Mouse (Mus musculus) heart, postnatal 10 days (tissue): ENCODE results near the gene Hamp. TPM values are rescaled to one million over a fixed set of nuclear protein-coding genes. Genes with fewer than 3 reads are reported as not detected.

Source experiments
- DNase-seq, 2 experiments: peaks; one replicate each; pipeline ENCODE4 v3.0.0; 2021
- intact Hi-C: fragments of 180-260 bp; cut with DNase I; formaldehyde crosslinking; loops from one replicate; pipeline ENCODE4 v1.15.1; 2025
- total RNA-seq, 2 experiments: library from RNA; stranded (reverse); gene quantifications; 2 replicates each; pipeline ENCODE4 v1.2.3; 2021

Hamp gene
- total RNA-seq = 1 to 10 TPM; 5.2 to 6.6 TPM

DNA sequence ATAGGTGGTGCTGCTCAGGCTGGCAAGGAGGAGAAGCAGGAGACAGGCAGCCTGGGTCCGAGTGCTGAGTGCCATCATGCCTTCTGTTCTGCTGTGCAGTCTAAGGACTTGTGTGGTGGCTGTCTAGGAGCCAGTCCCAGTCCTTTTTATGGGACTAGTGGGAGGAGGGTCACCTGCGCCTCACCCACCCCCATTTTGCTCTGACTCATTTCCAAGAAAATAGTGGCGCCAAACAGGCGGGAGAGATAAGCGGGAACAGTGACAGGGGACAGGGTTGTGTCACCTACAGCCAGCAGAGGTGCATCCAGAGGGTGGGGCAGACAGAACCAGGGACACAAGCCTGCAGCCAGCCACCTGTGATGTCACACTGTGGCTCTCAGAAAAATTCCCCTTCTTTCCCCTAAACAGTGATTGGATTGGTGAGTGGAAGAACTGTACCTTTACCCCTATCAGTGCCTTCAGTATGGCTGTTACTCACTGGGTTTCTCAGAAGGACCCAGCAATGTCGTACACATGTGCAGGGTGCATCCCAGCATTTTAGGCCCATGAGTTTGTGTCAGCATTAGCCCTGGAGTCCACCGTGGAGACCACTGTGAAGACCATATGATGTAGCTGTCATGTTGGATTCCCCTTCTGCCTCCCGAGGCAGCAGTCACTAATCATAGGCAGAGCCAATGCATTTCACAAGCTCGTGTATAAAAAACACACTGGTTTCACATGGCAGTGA, at the start of gene Hamp:
Hamp (minus strand) TSS at position 124 of the 727 bp plus-strand sequence.
- intact Hi-C loops = no loop called here
- DNase-seq = no peak

- intact Hi-C loops = no loop called here
- DNase-seq = no peak
These were observed 48.3 kb upstream of the Hamp start for GRCm38 (mm10) chr7:30992148-30992547.

DNA sequence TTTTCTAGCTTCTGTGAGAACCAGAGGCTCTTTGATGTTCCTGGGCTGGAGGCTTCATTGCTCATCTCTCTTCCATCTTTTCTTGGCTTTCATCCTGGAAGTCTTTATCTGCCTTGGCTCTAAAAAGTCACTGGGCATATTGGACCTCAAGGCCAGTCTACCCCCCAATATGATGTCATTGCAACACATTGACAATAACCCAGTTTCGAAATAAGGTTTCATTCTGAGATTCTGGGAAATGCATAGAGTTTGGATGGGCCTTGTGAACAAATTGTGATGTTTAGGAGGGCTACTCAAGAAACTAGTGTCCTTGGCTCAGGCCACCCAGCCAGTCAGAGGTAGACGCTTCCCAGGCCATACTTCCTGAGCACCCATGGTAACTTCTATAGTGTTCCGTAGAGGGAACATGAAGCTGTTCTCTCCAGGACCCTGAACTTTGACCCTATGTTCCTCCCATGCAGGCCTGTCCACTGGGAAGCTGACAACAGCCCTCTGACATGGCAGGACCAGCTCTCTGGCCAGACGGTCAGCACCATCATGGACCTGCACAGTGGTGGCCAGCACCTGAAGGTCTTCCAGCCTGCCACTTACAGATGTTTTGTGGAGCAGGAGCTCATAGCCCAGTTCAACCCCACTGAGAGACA, 44.8 kb upstream of the Hamp start:
- no peak for DNase-seq
- intact Hi-C loops = no loop called here

GRCm38 (mm10) chr7:30985357-30985756, 41.5 kb upstream of the Hamp start:
- DNase-seq = no peak
- intact Hi-C loops = no loop called here

- DNase-seq = no peak
These were observed 37.9 kb upstream of the Hamp start for GRCm38 (mm10) chr7:30981703-30982102.

GRCm38 (mm10) chr7:30973501-30974289, 29.9 kb upstream of the Hamp start, which contains the start of gene Fam187b:
Gene Fam187b (plus strand): TSS chr7:30973790.
- DNase-seq = peak; percentile 91 to 94
- intact Hi-C loops = loop anchor here (1.0 kb wide), 1 partner anchor 100 kb away; no protein-coding TSS in a partner anchor

More at GRCm38 (mm10) chr7:30981703-30982102, 37.9 kb upstream of the Hamp start:
- intact Hi-C loops = no loop called here

- intact Hi-C loops = loop anchor here (1.0 kb wide), 1 partner anchor 100 kb away; no protein-coding TSS in a partner anchor
- DNase-seq = no peak
These were observed 29.3 kb upstream of the Hamp start, which contains the start of gene Lsr for GRCm38 (mm10) chr7:30973251-30973500. Gene Lsr (minus strand): TSS chr7:30973464.

DNA sequence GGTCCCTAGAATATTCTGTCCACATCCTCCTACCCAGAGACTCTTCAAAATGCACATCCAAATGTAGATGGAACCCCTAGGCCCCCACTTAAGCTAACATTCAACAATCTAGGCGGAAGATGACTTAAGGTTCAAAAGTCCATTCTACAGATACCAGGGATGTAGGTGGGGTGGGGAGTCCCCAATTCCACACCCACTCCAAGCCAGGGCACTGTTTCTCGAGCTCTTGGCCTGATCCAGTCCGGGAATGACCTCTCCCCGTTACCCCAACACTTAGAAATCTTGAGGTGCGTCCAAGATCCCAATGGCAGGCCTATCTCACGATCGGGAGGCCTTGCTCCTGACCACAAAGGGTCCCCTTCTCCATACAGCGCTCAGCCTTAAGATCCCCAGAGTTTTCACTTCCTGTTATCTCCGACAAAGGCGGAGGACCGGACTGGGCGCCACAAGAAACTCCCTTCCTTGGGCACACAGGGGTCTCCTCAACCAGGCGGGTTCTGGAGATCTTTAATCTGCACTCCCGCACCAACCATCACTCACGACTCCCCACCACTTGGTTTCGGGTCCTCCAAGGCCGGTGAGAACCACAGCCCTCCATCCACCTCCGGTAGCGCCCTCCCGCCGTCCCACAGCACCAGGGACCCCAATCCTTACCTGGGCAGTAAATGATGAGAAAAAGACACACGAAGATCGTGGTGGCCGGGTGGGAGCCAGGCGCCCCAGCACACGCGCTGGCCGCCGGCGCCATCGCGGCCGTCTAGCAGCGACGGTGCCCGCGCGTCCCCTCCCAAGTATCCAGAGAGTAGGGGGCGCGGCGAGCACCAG, 28.8 kb upstream of the Hamp start:
- DNase-seq = no peak
- intact Hi-C loops = loop anchor here (1.0 kb wide), 1 partner anchor 99 kb away; no protein-coding TSS in a partner anchor

DNA sequence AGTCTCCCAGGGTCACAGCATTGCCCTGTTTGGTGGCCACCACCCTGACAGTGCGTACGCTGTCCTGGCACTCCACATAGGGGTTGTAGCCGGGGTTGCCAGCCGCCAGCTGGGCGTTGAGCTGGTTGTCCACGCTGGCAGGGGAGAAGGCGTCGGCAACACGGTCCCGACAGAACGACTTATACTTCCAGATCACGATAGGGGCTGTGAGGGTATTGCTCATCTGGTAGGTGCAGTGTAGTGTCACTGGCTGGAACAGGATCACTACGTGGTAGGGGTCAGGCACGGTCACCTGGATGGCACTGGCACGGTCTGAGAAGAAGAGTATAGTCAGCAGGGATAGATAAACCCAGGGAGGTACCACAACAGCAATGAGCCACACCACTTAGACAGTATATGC, 28.1 kb upstream of the Hamp start:
- DNase-seq = no peak
- intact Hi-C loops = no loop called here

DNA sequence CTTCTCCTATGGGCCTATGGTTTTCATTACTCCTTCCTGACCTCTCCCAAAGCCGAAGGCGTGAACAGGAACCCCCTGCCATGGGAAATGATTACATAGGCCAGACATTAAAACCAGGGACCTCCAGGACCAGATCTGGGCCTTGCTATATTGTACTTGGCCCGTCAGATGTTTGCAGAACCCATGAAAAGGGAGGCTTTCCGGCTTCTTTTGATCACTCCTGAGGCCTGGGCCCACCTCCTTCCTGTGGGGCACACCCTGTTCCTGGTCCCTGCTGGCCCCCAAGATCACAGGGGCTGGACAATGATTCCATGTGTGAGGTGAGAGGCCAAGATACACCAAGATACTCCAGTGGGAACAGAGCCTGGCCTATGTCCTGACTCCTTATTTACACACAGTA, 25.3 kb upstream of the Hamp start:
- no peak for DNase-seq
- intact Hi-C loops = loop anchor here (10.0 kb wide), 1 partner anchor 374 kb away; the partner anchor contains the start of gene Zbtb32

DNA sequence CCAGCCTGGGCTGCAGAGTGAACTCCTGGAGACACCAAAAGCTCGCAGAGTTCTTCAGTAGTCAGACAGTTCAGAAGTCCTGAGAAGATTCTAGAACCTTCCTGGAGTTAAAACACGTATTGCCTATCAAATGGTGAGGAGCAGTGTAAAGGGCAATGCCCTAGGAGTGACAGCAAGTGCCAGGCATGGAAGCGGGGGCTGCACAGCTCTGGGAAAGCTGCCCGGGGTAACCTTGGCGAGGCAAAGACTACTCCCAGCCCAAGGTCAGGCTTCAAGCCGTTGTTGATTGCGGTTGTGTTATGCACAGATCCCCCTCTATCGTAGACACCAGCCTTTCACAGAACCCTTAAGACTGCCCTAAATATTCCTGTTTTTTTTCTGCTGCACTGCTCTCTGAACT, 24.8 kb upstream of the Hamp start:
- intact Hi-C loops = loop anchor here (10.0 kb wide), 1 partner anchor 374 kb away; the partner anchor contains the start of gene Zbtb32
- no peak for DNase-seq

DNA sequence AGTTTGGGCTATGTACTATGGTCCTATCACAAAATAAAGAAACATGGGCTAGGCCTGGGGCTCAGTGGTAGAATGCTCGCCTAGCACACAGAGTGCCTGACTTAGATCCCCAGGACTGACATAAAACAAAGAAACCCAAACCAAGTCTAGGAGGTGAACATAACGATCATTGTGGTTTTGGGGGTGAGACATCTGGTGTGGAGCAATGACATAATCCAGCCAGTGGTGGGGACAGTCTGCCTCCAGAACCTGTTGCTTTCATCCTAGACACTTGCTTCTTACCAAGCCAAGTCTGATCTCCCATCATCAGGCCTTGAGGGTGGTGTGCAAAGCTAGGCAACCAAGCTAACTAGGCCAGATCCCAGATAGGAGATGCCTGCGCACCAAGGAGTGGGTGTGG, 22.8 kb upstream of the Hamp start:
- intact Hi-C loops = loop anchor here (10.0 kb wide), 1 partner anchor 372 kb away; the partner anchor contains the start of gene Zbtb32
- DNase-seq = no peak

- intact Hi-C loops = loop anchor here (10.0 kb wide), 1 partner anchor 371 kb away; the partner anchor contains the start of gene Zbtb32
These were observed 21.8 kb upstream of the Hamp start for GRCm38 (mm10) chr7:30965677-30966076.

GRCm38 (mm10) chr7:30964366-30964765, 20.5 kb upstream of the Hamp start:
- intact Hi-C loops = loop anchor here (10.0 kb wide), 1 partner anchor 370 kb away; the partner anchor contains the start of gene Zbtb32
- DNase-seq = no peak

More at GRCm38 (mm10) chr7:30965677-30966076, 21.8 kb upstream of the Hamp start:
- DNase-seq = no peak

DNA sequence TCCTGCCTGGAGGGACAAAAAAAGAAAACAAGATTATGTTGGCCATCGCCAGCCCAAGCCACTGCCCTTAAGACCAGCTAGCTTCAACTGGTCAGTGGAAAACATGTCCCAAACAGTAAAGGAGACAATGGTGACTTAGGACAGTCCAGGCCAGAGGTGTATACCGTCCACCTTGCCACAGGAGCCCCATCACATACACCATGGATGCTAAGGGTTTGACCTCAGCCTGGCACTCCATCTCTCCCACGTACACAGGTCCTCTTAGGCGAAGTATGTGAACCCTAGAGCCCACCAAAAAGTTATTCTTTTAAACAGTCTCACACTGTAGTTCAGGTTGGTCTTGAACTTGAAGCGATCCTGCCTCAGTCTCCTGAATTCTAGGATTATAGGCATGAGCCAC, 19.0 kb upstream of the Hamp start:
- no peak for DNase-seq
- intact Hi-C loops = loop anchor here (10.0 kb wide), 1 partner anchor 368 kb away; the partner anchor contains the start of gene Zbtb32

DNA sequence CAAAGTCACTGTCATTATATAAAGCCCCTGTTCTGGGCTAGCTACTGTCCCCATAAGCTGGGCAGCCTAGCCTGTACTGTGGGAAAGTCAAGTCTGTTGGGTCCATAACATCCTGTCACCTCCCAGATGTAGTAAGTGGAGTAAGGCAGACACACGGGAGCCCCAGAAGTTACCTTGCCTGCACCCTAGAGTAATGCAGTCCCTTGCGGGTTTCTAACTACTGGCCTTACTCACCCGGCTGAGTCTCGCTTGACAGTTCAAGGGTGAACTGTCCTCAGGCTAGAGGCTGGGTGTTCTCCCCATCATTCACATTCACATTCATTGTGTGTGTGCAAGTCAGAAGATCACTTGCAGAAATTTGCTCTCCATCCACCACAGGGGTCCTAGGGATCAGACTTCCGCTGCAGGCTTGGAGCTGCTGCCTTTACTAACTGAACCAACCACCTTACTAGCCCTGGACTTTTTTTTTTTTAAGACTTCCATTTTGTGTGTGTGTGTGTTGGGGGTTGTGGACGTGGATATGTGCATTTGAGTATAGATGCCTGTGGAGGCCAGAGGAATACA, 16.0 kb upstream of the Hamp start:
- intact Hi-C loops = loop anchor here (1.0 to 10.0 kb wide), 4 partner anchors 40 to 365 kb away; partner anchors contain the start of gene Zbtb32
- no peak for DNase-seq

GRCm38 (mm10) chr7:30958866-30959487, 15.1 kb upstream of the Hamp start:
- intact Hi-C loops = loop anchor here (5.0 kb wide), 2 partner anchors 87 to 292 kb away; no protein-coding TSS in a partner anchor
- no peak for DNase-seq

GRCm38 (mm10) chr7:30958109-30958865, 14.5 kb upstream of the Hamp start:
- intact Hi-C loops = loop anchor here (5.0 kb wide), 2 partner anchors 86 to 291 kb away; no protein-coding TSS in a partner anchor
- DNase-seq = no peak
